ENCODE assay signal across 17 mouse cellular contexts in genomic region chr7:63189647-63190534, GRCm38 (mm10). TPM values are rescaled to one million over a fixed set of nuclear protein-coding genes. Genes with fewer than 3 reads are reported as not detected.
DNase-seq lines count a peak whose midpoint lies in the region; ATAC-seq lines count a peak whose summit lies in the region.
"Had no signal": no experiment of that assay in that cellular context is flagged by ENCODE, and none has a peak within 500 bp of the region (broad histone marks: within the 10 kb centered on the region; RNA-seq: fewer than 3 reads in every experiment).

No protein-coding gene starts in this region.

- DNase-seq in neural tube, embryonic 11.5 days (ENCODE audit: low spot score): peak; percentile 29
- DNase-seq in neural tube, embryonic 10.5 days (ENCODE audit: extremely low spot score, low spot score): no peak
- DNase-seq in hindbrain, embryonic 10.5 days (ENCODE audit: low spot score): no peak
- DNase-seq in retina, postnatal 1 day: peak; percentile 69
- no peak for DNase-seq in right cerebral cortex, postnatal 4 days
- no peak for DNase-seq in cerebellum, postnatal 10 days
- no peak for DNase-seq in adrenal gland, adult 2 months
- DNase-seq: cerebellum, adult 8-10 months; gastrocnemius, postnatal 36 days; lung, postnatal 14 days; thymus, postnatal 25 days had no signal

- peak overlapping the region; percentile 4; the same call in 1 of the 2 replicates for H3K9ac ChIP-seq in neural tube, embryonic 11.5 days (ENCODE audit: low read length)
- no peak overlapping the region; the same call in 1 of the 2 replicates for H3K9ac ChIP-seq in midbrain, embryonic 13.5 days (replicated peaks)
- H3K9ac ChIP-seq: heart, embryonic 12.5 days; liver, embryonic 12.5 days; stomach, embryonic 15.5 days had no signal

- H3K27me3 ChIP-seq in neural tube, embryonic 11.5 days (ENCODE audit: control insufficient read depth, insufficient read depth, low read length): no peaks in the 10 kb centered on the region
- no peaks in the 10 kb centered on the region for H3K27me3 ChIP-seq in hindbrain, embryonic 10.5 days (ENCODE audit: insufficient read depth, poor library complexity, severe bottlenecking)
- no peaks in the 10 kb centered on the region for H3K27me3 ChIP-seq in midbrain, embryonic 13.5 days
- H3K27me3 ChIP-seq: heart, embryonic 12.5 days; liver, embryonic 12.5 days; stomach, embryonic 15.5 days had no signal

- no peaks in the 10 kb centered on the region for H3K9me3 ChIP-seq in neural tube, embryonic 11.5 days (ENCODE audit: control insufficient read depth, low read length)
- H3K9me3 ChIP-seq in hindbrain, embryonic 10.5 days: no peaks in the 10 kb centered on the region
- H3K9me3 ChIP-seq in midbrain, embryonic 13.5 days: no peaks in the 10 kb centered on the region
- H3K9me3 ChIP-seq: heart, embryonic 12.5 days; liver, embryonic 12.5 days; stomach, embryonic 15.5 days had no signal

- ATAC-seq in neural tube, embryonic 11.5 days (ENCODE audit: insufficient read depth, low FRiP score, low TSS enrichment): peak; percentile 90
- peak; percentile 72 for ATAC-seq in midbrain, embryonic 13.5 days
- ATAC-seq: CD4-positive, CD25-positive, alpha-beta regulatory T cell, adult 4 months; liver, embryonic 12.5 days had no signal

- H3K4me1 ChIP-seq in neural tube, embryonic 11.5 days (ENCODE audit: control insufficient read depth, insufficient read depth, low read length): peaks cover 3% of the 10 kb centered on the region; the same call in 1 of the 2 replicates
- H3K4me1 ChIP-seq in hindbrain, embryonic 10.5 days (replicated peaks): peaks cover 10% of the 10 kb centered on the region; the same call in 1 of the 2 replicates
- H3K4me1 ChIP-seq in midbrain, embryonic 13.5 days (replicated peaks): peaks cover 8% of the 10 kb centered on the region; the same call in 1 of the 2 replicates
- H3K4me1 ChIP-seq: heart, embryonic 12.5 days; liver, embryonic 12.5 days; stomach, embryonic 15.5 days had no signal

- H3K4me2 ChIP-seq in neural tube, embryonic 11.5 days (ENCODE audit: low read depth): no peak overlapping the region
- no peak overlapping the region for H3K4me2 ChIP-seq in midbrain, embryonic 13.5 days (replicated peaks)
- H3K4me2 ChIP-seq: heart, embryonic 12.5 days; liver, embryonic 12.5 days; stomach, embryonic 15.5 days had no signal

- 73% methylated on average over 13 of the region's 13 CpGs for WGBS in neural tube, embryonic 11.5 days
- WGBS in hindbrain, embryonic 10.5 days: 81% methylated on average over 13 of the region's 13 CpGs
- 75% methylated on average over 13 of the region's 13 CpGs for WGBS in midbrain, embryonic 13.5 days

- no peak overlapping the region for H3K4me3 ChIP-seq in neural tube, embryonic 11.5 days (ENCODE audit: low read depth, low read length)
- H3K4me3 ChIP-seq in hindbrain, embryonic 10.5 days: no peak overlapping the region
- H3K4me3 ChIP-seq in midbrain, embryonic 13.5 days (replicated peaks): no peak overlapping the region
- H3K4me3 ChIP-seq: heart, embryonic 12.5 days; liver, embryonic 12.5 days; stomach, embryonic 15.5 days had no signal

- no peaks in the 10 kb centered on the region for H3K36me3 ChIP-seq in neural tube, embryonic 11.5 days (ENCODE audit: control insufficient read depth, insufficient read depth, low read length)
- H3K36me3 ChIP-seq in hindbrain, embryonic 10.5 days: no peaks in the 10 kb centered on the region
- no peaks in the 10 kb centered on the region for H3K36me3 ChIP-seq in midbrain, embryonic 13.5 days
- H3K36me3 ChIP-seq: heart, embryonic 12.5 days; liver, embryonic 12.5 days; stomach, embryonic 15.5 days had no signal

- peak overlapping the region; percentile 78 for H3K27ac ChIP-seq in neural tube, embryonic 11.5 days (ENCODE audit: low read depth, low read length)
- peak overlapping the region; percentile 71 for H3K27ac ChIP-seq in hindbrain, embryonic 10.5 days
- H3K27ac ChIP-seq in midbrain, embryonic 13.5 days: peak overlapping the region; percentile 52
- H3K27ac ChIP-seq: liver, embryonic 12.5 days; stomach, embryonic 15.5 days had no signal

RNA-seq across cellular contexts. Expression of gene Chrna7, which starts 22.5 kb away (rescaled TPM):
- 11.1 and 11.4 TPM in 2 replicates for polyA plus RNA-seq in neural tube, embryonic 11.5 days (2014; fragmentation: Nextera tagmentation; extraction: Ambion mirVana)
- polyA plus RNA-seq in hindbrain, embryonic 10.5 days (2016; fragmentation: Nextera tagmentation; extraction: Ambion mirVana): 6.2 and 6.5 TPM in 2 replicates
- 4.5 and 5.8 TPM in 2 replicates for polyA plus RNA-seq in midbrain, embryonic 13.5 days (2015; fragmentation: Nextera tagmentation; extraction: Ambion mirVana)
- total RNA-seq in adrenal gland, adult 2 months (2021): 10 to 100 TPM; 15.1 to 23.0 TPM
- 12.0 and 12.2 TPM in 2 replicates for polyA plus RNA-seq in adrenal gland, adult 2 months (2012; rRNA removed)
- total RNA-seq: monocyte, adult 5-6 weeks had no signal
- polyA plus RNA-seq: CD4-positive, CD25-positive, alpha-beta regulatory T cell, adult 4 months had no signal

Comparison
In these comparisons a context has a peak if more than half of its experiments do, and no peak if none do; other contexts are left out.
1. DNase-seq: peak in neural tube, embryonic 11.5 days (single experiment) and retina, postnatal 1 day (single experiment); none in neural tube, embryonic 10.5 days (single experiment), hindbrain, embryonic 10.5 days (single experiment), right cerebral cortex, postnatal 4 days (single experiment), cerebellum, postnatal 10 days (0 of 2) and adrenal gland, adult 2 months (single experiment).
2. Peak in every context shown above with its lines, with median percentiles within 50 percentile points of each other: H3K27ac ChIP-seq.